23 mouse cellular contexts compared by ENCODE assay signal in genomic region chr6:128857976-128858375, GRCm38 (mm10). TPM values are rescaled to one million over a fixed set of nuclear protein-coding genes. Genes with fewer than 3 reads are reported as not detected.
DNase-seq lines count a peak whose midpoint lies in the region; ATAC-seq lines count a peak whose summit lies in the region.
"Had no signal": no experiment of that assay in that cellular context is flagged by ENCODE, and none has a peak within 500 bp of the region (broad histone marks: within the 10 kb centered on the region; RNA-seq: fewer than 3 reads in every experiment).

No protein-coding gene starts in this region.

- DNase-seq in midbrain, embryonic 11.5 days (ENCODE audit: low spot score, missing footprints) = peak; percentile 80
- no peak for DNase-seq in midbrain, embryonic 14.5 days
- peak; percentile 1 for DNase-seq in thymus, postnatal 0 days (ENCODE audit: low spot score)
- no peak for DNase-seq in thymus, postnatal 4 days
- DNase-seq in yolk sac, embryonic 10.5 days (ENCODE audit: low spot score) = peak; percentile 1
- DNase-seq in cerebellum, adult 9-10 months = no peak
- DNase-seq: adrenal gland, adult 2 months; adrenal gland, postnatal 10 days; adrenal gland, postnatal 25 days; cerebellum, adult 11 months; cerebellum, adult 18-20 months; cerebellum, adult 8-10 months; cerebellum, postnatal 10 days; cerebellum, postnatal 25 days had no signal

- no peak overlapping the region for H3K4me3 ChIP-seq in midbrain, embryonic 11.5 days (ENCODE audit: low read depth, low read length)
- H3K4me3 ChIP-seq in midbrain, embryonic 14.5 days (replicated peaks; ENCODE audit: low read depth, low read length) = no peak overlapping the region
- H3K4me3 ChIP-seq: embryonic facial prominence, embryonic 10.5 days; embryonic facial prominence, embryonic 12.5 days; forebrain, embryonic 13.5 days; forebrain, embryonic 15.5 days had no signal

- H3K27ac ChIP-seq in midbrain, embryonic 11.5 days (ENCODE audit: low read depth, low read length) = no peak overlapping the region
- H3K27ac ChIP-seq in midbrain, embryonic 14.5 days (replicated peaks; ENCODE audit: low read depth, low read length) = no peak overlapping the region
- H3K27ac ChIP-seq: embryonic facial prominence, embryonic 10.5 days; embryonic facial prominence, embryonic 12.5 days; forebrain, embryonic 13.5 days; forebrain, embryonic 15.5 days had no signal

- H3K36me3 ChIP-seq in midbrain, embryonic 11.5 days (ENCODE audit: control insufficient read depth, insufficient read depth, low read length) = no peaks in the 10 kb centered on the region
- no peaks in the 10 kb centered on the region for H3K36me3 ChIP-seq in midbrain, embryonic 14.5 days (ENCODE audit: control insufficient read depth, insufficient read depth, low read length)
- H3K36me3 ChIP-seq: embryonic facial prominence, embryonic 10.5 days; embryonic facial prominence, embryonic 12.5 days; forebrain, embryonic 15.5 days had no signal

- H3K9me3 ChIP-seq in midbrain, embryonic 11.5 days (ENCODE audit: control insufficient read depth, low read length) = no peaks in the 10 kb centered on the region
- no peaks in the 10 kb centered on the region for H3K9me3 ChIP-seq in midbrain, embryonic 14.5 days (ENCODE audit: control insufficient read depth, low read length)
- H3K9me3 ChIP-seq: embryonic facial prominence, embryonic 10.5 days; embryonic facial prominence, embryonic 12.5 days; forebrain, embryonic 13.5 days; forebrain, embryonic 15.5 days had no signal

- H3K27me3 ChIP-seq in midbrain, embryonic 11.5 days (ENCODE audit: control insufficient read depth, insufficient read depth, low read length) = no peaks in the 10 kb centered on the region
- no peaks in the 10 kb centered on the region for H3K27me3 ChIP-seq in midbrain, embryonic 14.5 days (ENCODE audit: control insufficient read depth, insufficient read depth, low read length)
- H3K27me3 ChIP-seq: embryonic facial prominence, embryonic 12.5 days; forebrain, embryonic 13.5 days; forebrain, embryonic 15.5 days had no signal

- WGBS in midbrain, embryonic 11.5 days = 80% methylated on average over 2 of the region's 2 CpGs
- 94% methylated on average over 2 of the region's 2 CpGs for WGBS in midbrain, embryonic 14.5 days

- no peak overlapping the region for H3K9ac ChIP-seq in midbrain, embryonic 11.5 days (ENCODE audit: low read length)
- no peak overlapping the region for H3K9ac ChIP-seq in midbrain, embryonic 14.5 days (replicated peaks; ENCODE audit: low read length)
- H3K9ac ChIP-seq: embryonic facial prominence, embryonic 12.5 days; forebrain, embryonic 13.5 days; forebrain, embryonic 15.5 days had no signal

- H3K4me1 ChIP-seq in midbrain, embryonic 11.5 days (ENCODE audit: control insufficient read depth, insufficient read depth, low read length) = no peaks in the 10 kb centered on the region
- H3K4me1 ChIP-seq in midbrain, embryonic 14.5 days (ENCODE audit: control insufficient read depth, insufficient read depth, low read length) = no peaks in the 10 kb centered on the region
- H3K4me1 ChIP-seq: embryonic facial prominence, embryonic 12.5 days; forebrain, embryonic 13.5 days; forebrain, embryonic 15.5 days had no signal

- H3K4me2 ChIP-seq in midbrain, embryonic 11.5 days = no peak overlapping the region
- H3K4me2 ChIP-seq in midbrain, embryonic 14.5 days (ENCODE audit: low read length) = no peak overlapping the region
- H3K4me2 ChIP-seq: embryonic facial prominence, embryonic 12.5 days; forebrain, embryonic 13.5 days; forebrain, embryonic 15.5 days had no signal

- no peak for ATAC-seq in midbrain, embryonic 11.5 days (ENCODE audit: low FRiP score)
- ATAC-seq in midbrain, embryonic 14.5 days (ENCODE audit: low FRiP score, low TSS enrichment) = no peak
- ATAC-seq: forebrain, embryonic 13.5 days; forebrain, embryonic 15.5 days had no signal

RNA-seq across cellular contexts. Expression of gene Clec2i, which starts 29.4 kb away (rescaled TPM):
- not detected in 2 replicates for polyA plus RNA-seq in midbrain, embryonic 11.5 days (2014; fragmentation: Nextera tagmentation; extraction: Ambion mirVana)
- polyA plus RNA-seq in midbrain, embryonic 14.5 days (2014; fragmentation: Nextera tagmentation; extraction: Ambion mirVana) = not detected in 2 replicates
- 12.3 and 14.2 TPM in 2 replicates for polyA plus RNA-seq in thymus, postnatal 0 days (2015; fragmentation: Nextera tagmentation; extraction: Ambion mirVana)
- polyA plus RNA-seq: adrenal gland, adult 2 months; brain, embryonic 14.5 days; C2C12; cortical plate, adult 2 months; embryonic facial prominence, embryonic 10.5 days; embryonic facial prominence, embryonic 12.5 days; embryonic facial prominence, embryonic 14.5 days; forebrain, embryonic 11.5 days; forebrain, embryonic 13.5 days; forebrain, embryonic 15.5 days had no signal

RNA-seq across cellular contexts. Expression of gene Klrb1b, which starts 31.8 kb away (rescaled TPM):
- polyA plus RNA-seq in midbrain, embryonic 11.5 days (2014; fragmentation: Nextera tagmentation; extraction: Ambion mirVana) = not detected in 2 replicates
- 0.09 and 0.14 TPM in 2 replicates for polyA plus RNA-seq in midbrain, embryonic 14.5 days (2014; fragmentation: Nextera tagmentation; extraction: Ambion mirVana)
- polyA plus RNA-seq in thymus, postnatal 0 days (2015; fragmentation: Nextera tagmentation; extraction: Ambion mirVana) = 0.92 and 1.1 TPM in 2 replicates
- polyA plus RNA-seq: adrenal gland, adult 2 months; brain, embryonic 14.5 days; C2C12; cortical plate, adult 2 months; embryonic facial prominence, embryonic 10.5 days; embryonic facial prominence, embryonic 12.5 days; forebrain, embryonic 11.5 days; forebrain, embryonic 13.5 days; forebrain, embryonic 15.5 days had no signal

RNA-seq across cellular contexts. Expression of gene Gm44511, which starts 31.9 kb away (rescaled TPM):
- polyA plus RNA-seq in midbrain, embryonic 11.5 days (2014; fragmentation: Nextera tagmentation; extraction: Ambion mirVana) = not detected in 2 replicates
- not detected in 2 replicates for polyA plus RNA-seq in midbrain, embryonic 14.5 days (2014; fragmentation: Nextera tagmentation; extraction: Ambion mirVana)
- 0.58 and 0.96 TPM in 2 replicates for polyA plus RNA-seq in thymus, postnatal 0 days (2015; fragmentation: Nextera tagmentation; extraction: Ambion mirVana)
- polyA plus RNA-seq: adrenal gland, adult 2 months; brain, embryonic 14.5 days; C2C12; cortical plate, adult 2 months; embryonic facial prominence, embryonic 10.5 days; embryonic facial prominence, embryonic 12.5 days; forebrain, embryonic 11.5 days; forebrain, embryonic 13.5 days; forebrain, embryonic 15.5 days had no signal

RNA-seq across cellular contexts. Expression of gene BC035044, which starts 33.0 kb away (rescaled TPM):
- 0.67 and 0.90 TPM in 2 replicates for polyA plus RNA-seq in midbrain, embryonic 11.5 days (2014; fragmentation: Nextera tagmentation; extraction: Ambion mirVana)
- polyA plus RNA-seq in midbrain, embryonic 14.5 days (2014; fragmentation: Nextera tagmentation; extraction: Ambion mirVana) = 0.19 and 0.36 TPM in 2 replicates
- polyA plus RNA-seq in thymus, postnatal 0 days (2015; fragmentation: Nextera tagmentation; extraction: Ambion mirVana) = 48.3 and 50.0 TPM in 2 replicates
- polyA plus RNA-seq: C2C12 had no signal

Comparison
In these comparisons a context has a peak if more than half of its experiments do, and no peak if none do; other contexts are left out.
1. DNase-seq: peak in midbrain, embryonic 11.5 days (single experiment), thymus, postnatal 0 days (single experiment) and yolk sac, embryonic 10.5 days (single experiment); none in midbrain, embryonic 14.5 days (single experiment), thymus, postnatal 4 days (single experiment) and cerebellum, adult 9-10 months (single experiment).
2. RNA of gene Clec2i, which starts 29.4 kb away (polyA plus RNA-seq): 12.3 to 14.2 TPM in thymus, postnatal 0 days; not detected in midbrain, embryonic 14.5 days and not detected in midbrain, embryonic 11.5 days; every median in the first group is over 10 times any median in the second.